Mouse (Mus musculus) inflammation-experienced regulatory T-cells, adult 16 weeks (primary cell): ENCODE data around the gene Olfr799. TPM values are rescaled to one million over a fixed set of nuclear protein-coding genes. Genes with fewer than 3 reads are reported as not detected.

Experiments
- polyA plus RNA-seq: library from polyadenylated mRNA; unstranded; fragments of 100-300 nt; shearing (Covaris generic); gene quantifications from one replicate; pipeline ENCODE4 v1.2.1, GENCODE M21; 2017

Olfr799 gene
- polyA plus RNA-seq, result not detected

GRCm38 (mm10) chr10:129637184-129637583 is at the start of gene Olfr799:
Gene Olfr799, plus strand, starts transcription at chr10:129637484.

DNA sequence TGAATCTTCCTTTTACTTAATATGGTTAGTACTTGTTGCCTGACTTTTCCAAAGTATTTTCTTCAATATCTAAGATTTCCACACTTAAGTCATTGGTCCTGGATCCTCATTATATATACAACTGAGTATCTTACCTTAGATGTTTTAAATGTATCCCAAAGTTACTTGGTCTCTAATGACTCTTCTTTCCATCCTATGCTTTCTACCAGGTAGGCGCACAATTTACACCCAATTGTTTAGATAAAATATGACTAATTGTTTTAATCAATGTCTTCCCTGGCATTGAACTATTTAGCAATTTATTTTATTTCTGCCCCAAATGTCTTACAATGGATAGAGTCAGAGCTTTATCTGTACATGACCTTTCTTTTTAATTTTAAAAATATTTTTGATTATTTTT is 24.8 kb upstream of the Olfr799 start, which contains the start of gene Olfr796:
Gene Olfr796, minus strand, starts transcription at position 101 of the 400 bp plus-strand sequence.

GRCm38 (mm10) chr10:129627834-129628233 is 9.4 kb upstream of the Olfr799 start, which contains the start of gene Olfr798:
Gene Olfr798, minus strand, starts transcription at chr10:129627934.

DNA sequence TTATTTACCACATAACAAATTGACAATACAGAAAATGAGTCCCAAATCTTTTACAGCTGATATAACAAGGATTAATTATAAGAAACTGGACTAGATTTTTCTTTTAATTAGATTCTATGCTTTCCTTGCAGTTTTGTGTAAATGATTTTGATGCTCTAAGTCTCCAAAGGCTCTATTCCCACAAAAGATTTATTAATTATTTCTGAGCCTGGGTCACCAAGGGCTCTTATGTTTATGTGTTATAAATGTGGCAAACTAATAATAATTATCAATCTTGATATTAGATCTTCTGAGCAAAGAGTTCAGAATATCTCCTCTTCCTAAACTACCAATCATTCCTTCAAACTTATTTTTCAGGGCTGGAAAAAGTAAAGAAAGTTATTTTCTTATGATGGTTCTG is 20.1 kb downstream of the Olfr799 start, which contains the start of gene Olfr800:
Gene Olfr800, plus strand, starts transcription at position 301 of the 400 bp plus-strand sequence.

DNA sequence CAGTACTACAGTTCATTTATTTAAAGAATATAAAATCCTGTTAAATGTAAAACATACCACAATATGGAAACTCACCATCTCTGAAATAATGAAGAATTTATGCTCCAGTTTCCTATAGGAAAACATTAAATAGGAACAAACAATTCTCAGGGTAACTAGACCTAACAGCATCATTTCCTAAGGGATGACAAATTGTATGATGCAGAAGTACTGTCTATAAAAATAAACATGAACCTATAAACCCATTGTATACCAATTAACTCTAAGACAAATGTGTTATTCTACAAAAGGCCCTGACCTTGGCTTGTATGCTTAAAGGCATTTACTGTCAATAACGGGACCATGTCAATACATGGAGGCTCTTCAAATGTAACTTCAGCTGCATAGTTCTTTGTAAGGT is 36.5 kb downstream of the Olfr799 start, which contains the start of gene Olfr801:
Gene Olfr801, minus strand, starts transcription at position 101 of the 400 bp plus-strand sequence.

DNA sequence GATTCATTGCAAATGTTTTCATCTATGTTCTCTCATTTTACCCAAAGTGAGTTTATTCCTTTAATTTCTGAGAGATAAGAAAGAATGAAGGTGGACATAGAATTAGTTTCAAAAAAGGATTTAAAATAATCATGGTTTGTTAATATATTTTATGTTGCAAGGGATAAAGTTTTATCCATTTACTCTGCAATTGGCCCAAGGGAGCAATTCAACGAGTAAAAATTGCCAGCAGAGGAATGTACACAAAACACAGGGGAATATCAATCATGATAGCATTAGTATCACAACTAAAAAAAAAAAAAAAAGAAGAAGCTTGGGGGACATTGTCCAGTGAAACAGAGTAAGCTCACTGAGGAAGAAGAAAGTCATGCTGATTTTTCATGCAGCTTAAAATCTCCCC is 50.8 kb downstream of the Olfr799 start, which contains the start of gene Olfr802:
Gene Olfr802, minus strand, starts transcription at position 101 of the 400 bp plus-strand sequence.

GRCm38 (mm10) chr10:129694186-129694585 is 56.9 kb downstream of the Olfr799 start, which contains the start of gene Olfr803:
Gene Olfr803, minus strand, starts transcription at chr10:129694286.

Other genes with a start within 250 kb of the Olfr799 start
- gene Olfr785, start 232.1 kb upstream of the Olfr799 start, polyA plus RNA-seq, result not detected
- gene Olfr786, start 210.2 kb upstream of the Olfr799 start, polyA plus RNA-seq, result not detected
- gene Olfr787, start 175.6 kb upstream of the Olfr799 start, polyA plus RNA-seq, result 0.07 TPM
- not detected for gene Olfr788, start 166.5 kb upstream of the Olfr799 start, polyA plus RNA-seq
- not detected for gene Olfr789, start 152.7 kb upstream of the Olfr799 start, polyA plus RNA-seq
- not detected for gene Olfr790, start 139.0 kb upstream of the Olfr799 start, polyA plus RNA-seq
- not detected for gene Olfr791, start 115.7 kb upstream of the Olfr799 start, polyA plus RNA-seq
- gene Olfr792, start 98.3 kb upstream of the Olfr799 start, polyA plus RNA-seq, result not detected
- gene Olfr794, start 69.8 kb upstream of the Olfr799 start, polyA plus RNA-seq, result not detected
- not detected for gene Olfr796, start 24.9 kb upstream of the Olfr799 start, polyA plus RNA-seq
- not detected for gene Olfr798, start 9.6 kb upstream of the Olfr799 start, polyA plus RNA-seq
- gene Olfr800, start 20.2 kb downstream of the Olfr799 start, polyA plus RNA-seq, result not detected
- gene Olfr801, start 36.4 kb downstream of the Olfr799 start, polyA plus RNA-seq, result not detected
- not detected for gene Olfr802, start 50.7 kb downstream of the Olfr799 start, polyA plus RNA-seq
- gene Olfr803, start 56.8 kb downstream of the Olfr799 start, polyA plus RNA-seq, result not detected
- not detected for gene Olfr804, start 65.7 kb downstream of the Olfr799 start, polyA plus RNA-seq
- gene Olfr805, start 91.9 kb downstream of the Olfr799 start, polyA plus RNA-seq, result not detected
- not detected for gene Olfr806, start 104.4 kb downstream of the Olfr799 start, polyA plus RNA-seq
- gene Olfr807, start 120.3 kb downstream of the Olfr799 start, polyA plus RNA-seq, result not detected
- not detected for gene Olfr808, start 128.0 kb downstream of the Olfr799 start, polyA plus RNA-seq
- not detected for gene Olfr809, start 137.2 kb downstream of the Olfr799 start, polyA plus RNA-seq
- gene Olfr810, start 157.4 kb downstream of the Olfr799 start, polyA plus RNA-seq, result not detected
- gene Olfr811, start 166.9 kb downstream of the Olfr799 start, polyA plus RNA-seq, result not detected
- gene Olfr812, start 208.6 kb downstream of the Olfr799 start, polyA plus RNA-seq, result not detected
- not detected for gene Olfr813, start 217.9 kb downstream of the Olfr799 start, polyA plus RNA-seq
- not detected for gene Olfr814, start 242.4 kb downstream of the Olfr799 start, polyA plus RNA-seq